Mouse (Mus musculus): ENCODE data around the gene Zfr2. TPM values are rescaled to one million over a fixed set of nuclear protein-coding genes. Genes with fewer than 3 reads are reported as not detected.

Zfr2 gene
- total RNA-seq, 2 experiments from 2014 or later: 16.2 to 17.6 TPM

- no peak for DNase-seq (ENCODE audit: low spot score in 2 of 2)
Measured at GRCm38 (mm10) chr10:81284719-81285118, 51.8 kb downstream of the Zfr2 start.

GRCm38 (mm10) chr10:81285694-81286450 lies 52.9 kb downstream of the Zfr2 start:
- DNase-seq (ENCODE audit: low spot score in 2 of 2): peak; percentile 84 to 92

GRCm38 (mm10) chr10:81286586-81286985 lies 53.6 kb downstream of the Zfr2 start:
- DNase-seq (ENCODE audit: low spot score in 2 of 2): no peak

GRCm38 (mm10) chr10:81287513-81288157 lies 54.7 kb downstream of the Zfr2 start:
- DNase-seq (ENCODE audit: low spot score in 2 of 2): peak in 1 of 2 experiments; percentile 60

GRCm38 (mm10) chr10:81288601-81289000 lies 55.6 kb downstream of the Zfr2 start:
- DNase-seq (ENCODE audit: low spot score in 2 of 2): peak in 1 of 2 experiments; percentile 49

- peak; percentile 57 to 68 for DNase-seq (ENCODE audit: low spot score in 2 of 2)
Measured at GRCm38 (mm10) chr10:81289278-81289677, 56.3 kb downstream of the Zfr2 start.

GRCm38 (mm10) chr10:81289811-81290210 lies 56.9 kb downstream of the Zfr2 start:
- no peak for DNase-seq (ENCODE audit: low spot score in 2 of 2)

GRCm38 (mm10) chr10:81290698-81291460 lies 57.9 kb downstream of the Zfr2 start:
- no peak for DNase-seq (ENCODE audit: low spot score in 2 of 2)

GRCm38 (mm10) chr10:81291511-81292104 lies 58.7 kb downstream of the Zfr2 start, which contains the start of gene Tjp3:
Tjp3 (minus strand) TSS chr10:81291581.
- no peak for DNase-seq (ENCODE audit: low spot score in 2 of 2)

GRCm38 (mm10) chr10:81292554-81293333 lies 59.8 kb downstream of the Zfr2 start, which contains the start of gene Pip5k1c:
Pip5k1c (plus strand) TSS chr10:81292963.
- DNase-seq (ENCODE audit: low spot score in 2 of 2): peak; percentile 97

GRCm38 (mm10) chr10:81293334-81294030 lies 60.5 kb downstream of the Zfr2 start:
- no peak for DNase-seq (ENCODE audit: low spot score in 2 of 2)

GRCm38 (mm10) chr10:81294442-81294841 lies 61.5 kb downstream of the Zfr2 start:
- DNase-seq (ENCODE audit: low spot score in 2 of 2): no peak

- no peak for DNase-seq (ENCODE audit: low spot score in 2 of 2)
Measured at GRCm38 (mm10) chr10:81295185-81295584, 62.2 kb downstream of the Zfr2 start.

GRCm38 (mm10) chr10:81297246-81297645 lies 64.3 kb downstream of the Zfr2 start:
- DNase-seq (ENCODE audit: low spot score in 2 of 2): no peak

GRCm38 (mm10) chr10:81297845-81298244 lies 64.9 kb downstream of the Zfr2 start:
- DNase-seq (ENCODE audit: low spot score in 2 of 2): peak in 1 of 2 experiments; percentile 43

- no peak for DNase-seq (ENCODE audit: low spot score in 2 of 2)
Measured at GRCm38 (mm10) chr10:81298369-81299100, 65.6 kb downstream of the Zfr2 start.

GRCm38 (mm10) chr10:81299585-81300351 lies 66.8 kb downstream of the Zfr2 start:
- DNase-seq (ENCODE audit: low spot score in 2 of 2): no peak

GRCm38 (mm10) chr10:81300352-81300907 lies 67.5 kb downstream of the Zfr2 start:
- DNase-seq (ENCODE audit: low spot score in 2 of 2): no peak

Data from adrenal gland, adult 18-20 months (tissue).